Mouse (Mus musculus) liver, postnatal 0 days (tissue): ENCODE results near the gene Slc44a1. TPM values are rescaled to one million over a fixed set of nuclear protein-coding genes. Genes with fewer than 3 reads are reported as not detected.

Experiments used
- ATAC-seq: fragments of 200-750 bp; cut with Nextera tagmentation; 2 replicates; pipeline ENCODE4 v1.8.0; 2017; ENCODE audit warnings: mild to moderate bottlenecking, moderate library complexity
- DNase-seq: peaks from one replicate; pipeline ENCODE4 v3.0.0-alpha.2; 2016
- H3K27ac ChIP-seq: fragments of 300-500 bp; sonication (generic); 2 replicates; pipeline ENCODE4 v1.5.1; 2014; ENCODE audit warnings: antibody characterized with exemption, moderate library complexity, mild to moderate bottlenecking, low read depth
- H3K27me3 ChIP-seq: fragments of 300-500 bp; sonication (generic); 2 replicates; pipeline ENCODE4 v1.6.1; 2014; ENCODE audit warnings: low read length, control low read depth, mixed read lengths; ENCODE audit not compliant: insufficient read depth
- H3K36me3 ChIP-seq: fragments of 300-500 bp; sonication (generic); replicated peaks from 2 replicates; pipeline ENCODE4 v1.6.1; 2014; ENCODE audit warnings: mild to moderate bottlenecking, control low read depth, low read length, moderate library complexity, mixed read lengths; ENCODE audit not compliant: insufficient read depth
- H3K4me1 ChIP-seq: fragments of 300-500 bp; sonication (generic); 2 replicates; pipeline ENCODE4 v1.6.1; 2014; ENCODE audit warnings: antibody characterized with exemption, mild to moderate bottlenecking, control low read depth; ENCODE audit not compliant: insufficient read depth
- H3K4me2 ChIP-seq: fragments of 300-500 bp; sonication (generic); 2 replicates; pipeline ENCODE4 v1.6.1; 2014; ENCODE audit warnings: low read depth, mild to moderate bottlenecking, low read length, moderate library complexity, mixed read lengths
- H3K4me3 ChIP-seq: fragments of 300-500 bp; sonication (generic); 2 replicates; pipeline ENCODE4 v1.5.1; 2014; ENCODE audit warnings: low read depth, low read length
- H3K9ac ChIP-seq: fragments of 300-500 bp; sonication (generic); replicated peaks from 2 replicates; pipeline ENCODE4 v1.6.1; 2014; ENCODE audit warnings: mild to moderate bottlenecking, moderate library complexity
- H3K9me3 ChIP-seq: fragments of 300-500 bp; sonication (generic); 2 replicates; pipeline ENCODE4 v1.6.1; 2016; ENCODE audit warnings: mild to moderate bottlenecking, control low read depth, low read length, mixed read lengths
- CTCF ChIP-seq: sonication (generic); IDR thresholded peaks from 2 replicates; pipeline ENCODE4 v1.5.1; 2016; ENCODE audit warnings: antibody characterized with exemption, low read depth
- EP300 ChIP-seq: IDR thresholded peaks from 2 replicates; pipeline ENCODE4 v1.6.1; 2016; ENCODE audit warnings: antibody characterized with exemption, low read depth, mild to moderate bottlenecking
- WGBS: fragments of 180-500 bp; shearing (Covaris S2); extraction: QIAGEN DNeasy Blood & Tissue Kit; methylation state at CpG from one replicate; pipeline ENCODE4 v1.1.7; 2014; ENCODE audit not compliant: insufficient replicate concordance; 5-methylcytosine and 5-hydroxymethylcytosine counted together
- polyA plus RNA-seq: library from polyadenylated mRNA; unstranded; fragments of >200 nt; fragmentation: Nextera tagmentation; extraction: Ambion mirVana; gene quantifications from 2 replicates; pipeline ENCODE4 v1.2.1, GENCODE M21; 2015

Slc44a1 gene
- polyA plus RNA-seq, 1 experiment from 2014 or later: 11.6 TPM

DNA sequence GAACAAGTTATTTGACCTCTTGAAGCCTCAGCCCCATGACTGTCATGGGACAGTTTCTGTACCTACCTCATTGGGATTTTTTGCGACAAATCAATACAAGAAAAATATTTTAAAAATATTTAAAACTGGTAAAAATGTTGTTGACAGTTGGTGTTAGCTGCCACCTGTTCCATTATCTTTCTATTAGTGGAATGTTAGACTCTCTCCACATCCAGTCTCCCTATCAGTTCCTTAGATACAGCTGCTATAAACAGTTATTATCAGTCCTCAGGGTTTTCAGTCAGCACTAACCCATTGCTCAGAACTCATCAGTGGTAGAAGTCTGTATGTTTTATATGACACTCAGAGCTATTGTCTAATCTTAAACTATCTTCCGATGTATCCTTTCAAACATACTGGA is 79.2 kb downstream of the Slc44a1 start:
- WGBS: 90% methylated on average over 2 of the region's 2 CpGs
- Histone ChIP-seq H3K9me3 (no peaks in the 10 kb centered on the region), H3K27me3 (no peaks in the 10 kb centered on the region), H3K4me1 (0 out of 2 replicates have a peak, but pooled peaks cover 3% of the 10 kb centered on the region), H3K27ac (no peak overlapping the region), H3K9ac (no peak overlapping the region), H3K4me3 (no peak overlapping the region), H3K36me3 (no peaks in the 10 kb centered on the region), H3K4me2 (no peak overlapping the region)
- DNase-seq (no peak), ATAC-seq (no peak)
- TF ChIP-seq CTCF (no peak), EP300 (no peak)

DNA sequence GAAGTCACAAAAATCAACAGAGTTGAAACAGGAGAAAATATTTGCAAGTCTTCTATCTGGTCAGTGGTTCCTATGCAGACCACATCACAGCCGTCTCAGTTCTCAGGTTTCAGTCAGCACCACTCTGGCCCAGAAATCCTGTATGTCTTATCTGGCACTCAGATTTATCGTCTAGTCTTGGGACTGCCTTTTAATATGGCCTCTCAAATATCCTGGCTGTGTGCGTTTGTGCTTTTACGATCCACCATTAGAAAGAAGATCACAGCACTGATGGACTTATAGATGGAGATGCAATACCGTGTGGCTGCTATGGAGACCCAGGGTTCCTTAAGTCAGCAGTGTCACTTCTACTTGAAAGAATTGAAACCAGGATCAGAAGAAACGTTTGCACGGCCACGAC is 80.8 kb downstream of the Slc44a1 start:
- Histone ChIP-seq H3K4me1 (no peaks in the 10 kb centered on the region), H3K9me3 (no peaks in the 10 kb centered on the region), H3K9ac (no peak overlapping the region), H3K4me3 (no peak overlapping the region), H3K36me3 (no peaks in the 10 kb centered on the region), H3K4me2 (no peak overlapping the region), H3K27ac (no peak overlapping the region), H3K27me3 (no peaks in the 10 kb centered on the region)
- DNase-seq (no peak), ATAC-seq (no peak)
- 76% methylated on average over 8 of the region's 8 CpGs for WGBS
- no peak for TF ChIP-seq EP300
- TF ChIP-seq CTCF: no peak

DNA sequence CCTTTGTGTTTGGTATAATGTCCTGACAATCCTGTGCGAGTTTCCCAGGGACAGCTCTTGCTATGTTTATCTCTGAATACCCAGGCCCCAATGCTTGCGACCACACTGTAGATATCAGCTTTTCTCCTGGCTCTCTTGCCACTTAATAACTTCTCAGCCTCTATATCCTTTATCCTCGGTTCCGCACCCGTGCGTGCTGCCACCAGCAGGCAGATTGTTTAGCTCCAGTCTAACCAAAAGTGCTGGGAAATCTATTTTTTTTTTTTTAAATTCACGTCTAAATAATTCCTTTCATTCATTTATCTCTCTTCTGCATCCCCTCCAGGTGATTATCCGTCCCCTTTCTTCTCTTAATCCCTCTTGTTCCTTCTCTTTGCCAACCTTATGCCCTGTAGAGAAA is 82.4 kb downstream of the Slc44a1 start:
- WGBS: 69% methylated on average over 8 of the region's 8 CpGs
- Histone ChIP-seq H3K9me3 (no peaks in the 10 kb centered on the region), H3K36me3 (no peaks in the 10 kb centered on the region), H3K4me1 (no peaks in the 10 kb centered on the region), H3K4me2 (no peak overlapping the region), H3K27me3 (no peaks in the 10 kb centered on the region), H3K27ac (no peak overlapping the region), H3K9ac (no peak overlapping the region), H3K4me3 (no peak overlapping the region)
- ATAC-seq (no peak), DNase-seq (no peak)
- TF ChIP-seq EP300: no peak
- no peak for TF ChIP-seq CTCF

DNA sequence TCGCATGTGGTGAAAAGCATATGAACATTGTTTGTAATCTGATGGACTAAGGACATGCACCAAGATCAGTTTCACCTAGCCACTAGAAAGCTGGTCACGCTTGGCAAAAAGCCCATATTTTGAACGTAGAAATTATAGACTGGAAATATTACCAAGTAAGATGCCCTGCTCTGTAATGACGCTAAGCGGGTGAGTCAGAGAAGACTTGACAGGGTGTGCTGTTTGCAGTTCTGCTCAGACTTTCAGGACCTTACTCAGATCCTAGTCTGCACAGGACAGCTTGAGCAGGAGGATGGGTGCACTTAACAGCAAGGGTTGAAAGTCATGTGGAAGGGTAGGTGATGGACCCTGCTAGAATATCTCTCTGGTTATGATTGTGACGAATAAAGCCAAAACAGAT is 85.3 kb downstream of the Slc44a1 start:
- DNase-seq (no peak), ATAC-seq (no peak)
- H3K9ac ChIP-seq: no peak overlapping the region
- TF ChIP-seq CTCF (no peak), EP300 (no peak)
- H3K27ac ChIP-seq: no peak overlapping the region
- H3K4me3 ChIP-seq: no peak overlapping the region
- no peak overlapping the region for H3K4me2 ChIP-seq
- H3K36me3 ChIP-seq: no peaks in the 10 kb centered on the region
- 78% methylated on average over 6 of the region's 6 CpGs for WGBS
- no peaks in the 10 kb centered on the region for H3K27me3 ChIP-seq
- H3K4me1 ChIP-seq: no peaks in the 10 kb centered on the region
- no peaks in the 10 kb centered on the region for H3K9me3 ChIP-seq

DNA sequence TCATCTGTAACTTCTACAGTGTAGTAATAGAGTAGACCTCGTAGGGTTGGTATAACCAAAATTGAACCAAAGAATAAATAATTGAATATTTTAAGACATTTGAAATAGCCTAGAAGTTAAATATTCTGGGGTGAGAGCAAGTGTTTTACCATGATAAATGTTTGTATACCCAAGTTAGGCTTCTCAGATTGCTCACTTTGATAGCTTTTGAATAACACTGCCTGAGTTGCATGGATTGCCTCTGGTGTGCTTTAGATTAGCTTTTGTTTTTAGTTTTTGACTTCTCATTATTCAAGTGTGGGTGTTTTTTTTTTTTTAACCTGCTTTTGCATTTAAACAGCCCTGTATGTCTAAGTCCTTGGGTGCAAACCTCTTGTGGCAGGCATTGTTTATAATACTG is 85.8 kb downstream of the Slc44a1 start:
- Histone ChIP-seq H3K36me3 (no peaks in the 10 kb centered on the region), H3K4me1 (no peaks in the 10 kb centered on the region), H3K27me3 (no peaks in the 10 kb centered on the region), H3K4me3 (no peak overlapping the region), H3K9ac (no peak overlapping the region), H3K27ac (no peak overlapping the region), H3K9me3 (no peaks in the 10 kb centered on the region), H3K4me2 (no peak overlapping the region)
- DNase-seq (no peak), ATAC-seq (no peak)
- TF ChIP-seq CTCF: no peak
- no peak for TF ChIP-seq EP300
- WGBS: 70% methylated on average over 1 of the region's 1 CpGs

DNA sequence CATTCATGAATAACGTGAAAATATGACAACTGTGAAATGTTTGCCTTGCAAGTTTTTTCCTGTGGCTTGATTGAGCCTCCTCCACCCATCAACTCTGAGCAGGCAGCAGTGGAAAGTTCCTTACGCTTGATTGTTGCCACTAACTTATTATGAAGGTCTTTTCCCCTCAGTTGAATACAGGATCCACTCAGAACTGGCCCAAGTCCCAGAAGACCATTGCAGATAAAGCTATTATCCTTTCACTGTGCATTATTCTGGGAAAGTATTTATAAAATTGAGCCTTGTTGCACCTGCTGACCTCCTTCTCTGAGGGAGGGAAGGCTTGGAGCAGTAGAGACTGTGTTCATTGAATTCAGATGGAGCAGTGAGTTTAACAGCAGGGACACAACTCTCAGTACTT is 86.2 kb downstream of the Slc44a1 start:
- Histone ChIP-seq H3K9ac (no peak overlapping the region), H3K27ac (no peak overlapping the region), H3K4me1 (no peaks in the 10 kb centered on the region), H3K9me3 (no peaks in the 10 kb centered on the region), H3K27me3 (no peaks in the 10 kb centered on the region), H3K36me3 (no peaks in the 10 kb centered on the region), H3K4me3 (no peak overlapping the region), H3K4me2 (no peak overlapping the region)
- WGBS: 50% methylated on average over 2 of the region's 2 CpGs
- ATAC-seq (no peak), DNase-seq (no peak)
- TF ChIP-seq EP300: no peak
- no peak for TF ChIP-seq CTCF

DNA sequence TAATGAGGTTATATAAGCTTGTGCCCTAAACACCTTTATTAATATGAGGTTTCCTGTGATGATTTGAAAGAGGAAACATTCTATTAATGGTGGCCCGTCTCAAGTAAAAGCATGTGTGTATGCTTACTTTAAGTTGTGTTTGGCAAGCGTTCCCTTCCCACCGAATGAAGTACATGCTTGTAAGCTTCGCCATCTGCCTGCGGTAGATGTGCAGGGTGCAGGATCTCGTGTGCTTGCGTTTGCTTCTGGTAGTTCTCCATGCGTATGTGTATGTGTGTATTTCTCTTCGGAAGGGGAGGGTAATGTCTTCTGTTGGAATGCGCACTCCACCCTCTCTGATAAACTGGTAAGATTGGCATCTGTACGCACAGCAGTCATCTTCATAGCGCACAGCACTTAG is 95.6 kb downstream of the Slc44a1 start:
- TF ChIP-seq CTCF (no peak), EP300 (no peak)
- Histone ChIP-seq H3K9me3 (no peaks in the 10 kb centered on the region), H3K4me1 (peaks cover 5% of the 10 kb centered on the region; the same call in 1 of the 2 replicates), H3K4me3 (no peak overlapping the region), H3K36me3 (no peaks in the 10 kb centered on the region), H3K27me3 (no peaks in the 10 kb centered on the region), H3K9ac (no peak overlapping the region), H3K27ac (no peak overlapping the region), H3K4me2 (no peak overlapping the region)
- 88% methylated on average over 12 of the region's 12 CpGs for WGBS
- DNase-seq (no peak), ATAC-seq (no peak)
